Mouse (Mus musculus) kidney, postnatal 25 days (tissue): ENCODE measurements around the gene Tm9sf3.
A peak's percentile ranks its signal among the peaks of the same experiment; 100 is the strongest.
"Not testable (repeated sequence)": the region's sequence is repeated elsewhere in the genome, so short reads cannot be mapped to it uniquely, and the experiment has no call there.

Source experiments
- DNase-seq, 2 experiments: peaks; one replicate each; pipeline ENCODE4 v3.0.0; 2021; ENCODE audit warnings: mixed read lengths in 2 of 2

Gene Tm9sf3

GRCm38 (mm10) chr19:41263630-41264295, at the start of gene Tm9sf3:
TSS of gene Tm9sf3 (minus strand) at chr19:41263997.
- DNase-seq, result peak; percentile 87 to 95

DNA sequence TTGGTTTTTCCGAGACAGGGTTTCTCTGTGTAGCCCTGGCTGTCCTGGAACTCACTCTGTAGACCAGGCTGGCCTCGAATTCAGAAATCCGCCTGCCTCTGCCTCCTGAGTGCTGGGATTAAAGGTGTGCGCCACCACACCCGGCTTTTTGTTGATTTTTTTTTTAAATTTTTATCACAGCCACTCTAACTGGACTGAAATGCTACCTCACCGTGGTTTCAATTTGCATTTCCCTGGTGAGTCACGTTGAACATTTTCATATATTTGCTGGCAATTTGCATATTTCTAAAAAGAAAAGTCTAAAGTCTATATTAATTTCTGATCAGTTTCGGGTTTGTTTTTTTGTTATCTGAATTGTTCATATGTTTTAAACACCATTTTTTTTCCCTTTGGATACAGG, 48.8 kb upstream of the Tm9sf3 start:
- not testable (repeated sequence) for DNase-seq

- DNase-seq, result no peak
These were observed 48.2 kb upstream of the Tm9sf3 start for GRCm38 (mm10) chr19:41312027-41312426.

DNA sequence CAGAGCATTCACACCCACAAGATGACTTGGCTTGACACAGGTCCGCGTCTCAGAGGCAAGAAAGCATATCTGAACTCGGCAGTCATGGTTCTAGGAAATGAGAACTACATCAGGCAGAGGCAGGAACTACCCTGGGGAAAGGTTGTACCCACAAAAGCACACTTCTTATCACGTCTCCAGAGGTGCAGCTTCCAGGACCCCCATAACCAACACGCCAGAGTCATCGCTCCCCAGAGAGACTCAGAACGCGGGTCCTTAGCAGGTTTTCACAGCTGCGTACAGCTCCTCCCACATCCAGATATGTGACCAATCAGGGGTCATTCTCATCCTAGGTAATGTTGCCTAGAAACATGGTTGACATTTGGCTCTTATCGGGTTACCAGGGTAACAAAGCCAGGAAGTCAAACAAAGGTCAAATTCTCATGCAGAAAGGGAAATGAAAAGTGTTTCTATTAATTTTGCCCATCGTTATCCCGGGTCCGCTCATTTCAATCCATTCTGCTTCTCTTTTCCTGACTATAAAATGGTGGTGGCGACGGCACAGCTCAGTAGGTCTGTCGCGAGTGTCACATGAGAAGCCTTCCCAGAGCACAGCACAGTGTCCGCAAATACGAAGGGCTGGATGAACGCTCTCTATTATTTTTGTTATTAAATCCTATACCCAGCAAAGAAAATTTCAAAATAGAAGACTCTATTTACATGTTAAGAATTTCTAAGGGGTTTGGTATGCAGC, 47.3 kb upstream of the Tm9sf3 start:
- no peak for DNase-seq

DNA sequence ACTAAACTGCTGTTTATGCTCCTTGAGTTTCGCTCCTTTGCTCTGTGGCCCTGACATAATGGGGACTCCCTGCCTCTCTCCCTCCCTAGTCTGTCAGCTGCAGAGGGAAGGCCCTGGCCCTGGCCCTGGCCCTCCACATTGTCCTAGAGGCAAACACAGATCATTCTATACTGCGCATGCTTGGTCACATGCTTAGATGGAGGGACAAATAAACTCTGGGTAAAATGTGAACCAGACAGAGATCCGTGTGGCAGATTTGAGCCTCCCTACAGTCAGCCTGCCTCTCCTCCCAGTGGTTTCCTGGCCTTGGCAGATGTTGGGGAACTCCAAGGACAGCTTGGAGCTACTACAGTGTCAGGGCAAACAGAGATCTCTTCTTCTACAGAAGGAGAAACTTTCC, 40.1 kb upstream of the Tm9sf3 start:
- DNase-seq, result no peak

DNA sequence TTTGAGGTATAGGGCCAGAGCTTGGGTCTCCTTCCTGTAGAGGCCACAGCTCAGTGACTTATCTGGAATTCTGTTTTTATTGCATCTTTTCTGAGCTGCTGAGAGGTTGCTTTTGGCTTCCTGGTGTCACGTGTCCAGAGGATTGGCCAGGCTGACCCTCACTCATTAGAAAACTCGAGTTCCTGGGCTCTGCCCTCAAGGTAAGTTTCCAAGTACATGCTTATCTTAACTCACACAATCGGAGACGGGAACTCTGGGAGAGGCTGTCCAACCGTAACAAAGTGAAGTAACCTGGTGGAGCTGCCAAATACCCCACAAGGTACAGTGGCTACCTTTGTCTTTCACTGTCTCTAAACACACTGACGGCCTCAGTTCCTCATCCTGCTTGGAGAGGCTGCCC, 39.6 kb upstream of the Tm9sf3 start:
- DNase-seq, result no peak

DNA sequence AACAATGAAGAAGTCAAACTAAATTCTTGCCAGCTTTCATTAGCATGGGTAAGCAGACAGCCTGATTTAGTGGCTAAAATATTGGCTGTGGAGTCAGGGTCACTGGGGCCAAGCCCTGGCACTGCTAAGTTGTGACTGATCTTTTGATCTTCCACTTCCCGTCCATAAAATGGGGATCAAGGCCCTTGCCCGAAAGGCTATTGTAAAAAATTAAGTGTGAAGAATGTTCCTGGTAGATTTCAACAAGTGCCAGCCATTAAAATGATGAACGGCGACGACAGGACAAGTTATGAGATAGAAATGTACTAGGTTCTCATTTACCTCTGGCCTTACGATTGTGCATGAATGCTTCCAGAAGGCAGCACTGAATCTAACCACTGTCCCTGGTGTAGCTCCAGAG, 38.1 kb upstream of the Tm9sf3 start:
- no peak for DNase-seq

DNA sequence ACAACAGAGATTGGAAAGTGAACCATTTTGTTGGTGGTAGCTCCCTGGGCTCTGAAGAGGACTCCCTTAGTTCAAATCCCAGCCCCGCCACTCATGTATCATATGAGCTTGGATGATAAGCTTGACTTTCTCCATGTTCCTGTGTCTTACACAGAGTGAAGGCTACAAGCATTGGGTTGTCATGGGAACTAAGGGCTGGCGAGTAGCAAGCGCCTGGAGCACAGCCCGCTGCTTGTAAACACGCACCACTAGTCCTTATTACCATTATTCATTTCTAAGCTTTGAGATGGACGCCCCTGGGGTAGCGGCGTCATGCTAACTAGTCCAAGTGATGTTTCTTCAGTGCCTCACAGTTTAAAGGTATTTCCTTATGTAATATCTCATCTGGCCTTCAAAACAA, 35.6 kb upstream of the Tm9sf3 start:
- DNase-seq, result no peak

- no peak for DNase-seq
These were observed 27.3 kb upstream of the Tm9sf3 start for GRCm38 (mm10) chr19:41290952-41291619.

DNA sequence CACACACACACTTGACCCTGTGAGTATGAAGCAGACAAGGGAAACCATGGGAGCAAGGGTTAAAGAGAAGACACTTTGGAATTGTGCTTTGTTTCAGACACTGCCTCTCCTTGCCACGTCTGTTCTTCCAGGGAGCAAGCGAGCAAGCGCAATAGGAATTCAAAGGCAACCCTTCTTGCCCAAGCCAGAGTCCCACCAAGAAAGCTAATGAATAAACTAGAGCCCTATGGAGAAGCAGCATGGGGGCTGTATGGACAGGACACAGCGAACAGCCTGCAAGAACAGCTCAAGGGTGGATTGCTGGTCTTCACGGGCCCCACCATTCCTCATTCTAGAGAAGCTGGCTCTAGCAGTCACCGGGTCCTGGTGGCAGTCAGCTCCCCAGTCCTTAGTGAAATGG, 24.8 kb upstream of the Tm9sf3 start:
- no peak for DNase-seq

DNA sequence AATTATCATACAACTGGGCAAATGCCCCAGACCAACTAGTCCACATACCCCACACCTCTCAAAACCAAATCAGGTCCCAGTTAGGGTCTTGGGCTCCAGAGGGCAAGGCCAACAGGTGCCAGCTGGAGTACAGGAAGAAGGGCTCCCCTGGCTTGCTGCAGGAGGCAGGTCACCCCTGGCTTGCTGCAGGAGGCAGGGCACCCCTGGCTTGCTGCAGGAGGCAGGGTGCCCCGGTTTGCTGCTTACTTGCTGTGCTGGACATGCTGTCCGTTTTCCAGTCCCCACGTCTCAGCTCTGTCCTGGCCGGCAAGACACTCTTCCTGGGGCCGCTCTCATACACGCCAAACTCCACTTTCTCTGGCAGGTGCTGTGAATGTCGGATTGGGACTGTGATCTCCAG, 23.4 kb upstream of the Tm9sf3 start:
- no peak for DNase-seq

GRCm38 (mm10) chr19:41284515-41284914, 20.7 kb upstream of the Tm9sf3 start:
- DNase-seq, result no peak

DNA sequence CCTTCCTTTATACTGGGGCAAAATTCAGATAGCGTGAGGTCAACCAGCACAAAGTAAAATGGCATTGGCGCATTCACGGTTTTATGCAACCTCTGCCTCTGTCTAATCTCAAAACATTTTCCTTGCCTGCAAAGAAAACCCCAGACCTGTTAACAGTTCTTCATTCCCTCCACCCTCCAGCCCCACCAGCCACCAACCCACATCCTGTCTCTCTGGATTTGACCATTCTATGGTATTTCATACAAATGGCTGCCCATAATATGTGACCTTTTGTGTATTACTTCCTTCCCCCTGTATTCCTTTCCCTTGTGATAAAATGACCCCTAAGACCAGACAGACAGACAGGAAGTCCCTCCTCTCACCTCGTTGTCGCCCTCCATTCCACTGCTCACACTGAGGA, 18.9 kb upstream of the Tm9sf3 start:
- no peak for DNase-seq

GRCm38 (mm10) chr19:41282216-41282615, 18.4 kb upstream of the Tm9sf3 start:
- DNase-seq, result no peak

DNA sequence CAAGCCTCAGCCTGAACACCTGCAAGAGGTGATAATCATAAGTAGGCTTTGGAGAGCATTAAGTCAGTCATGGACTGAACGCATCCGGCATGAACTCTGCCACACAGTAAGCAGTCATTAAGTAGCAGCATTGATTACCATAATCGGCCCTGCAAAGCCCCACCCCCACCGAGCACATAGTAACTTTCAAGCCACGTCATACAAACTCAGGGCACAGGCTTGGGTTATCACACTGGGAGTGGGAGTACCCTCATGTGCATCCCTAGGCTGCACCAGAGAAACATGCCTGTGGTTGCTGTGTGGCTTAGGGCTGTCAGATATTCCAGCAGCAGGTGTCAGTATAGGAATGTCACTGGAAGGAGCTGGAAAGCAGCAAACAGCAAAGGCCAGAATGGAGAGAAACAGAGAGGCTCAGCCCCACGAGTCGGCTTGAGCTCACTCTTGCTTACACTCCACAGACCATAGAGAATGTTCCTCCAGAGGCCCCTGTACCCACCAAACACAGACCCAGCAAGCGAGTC, 16.0 kb upstream of the Tm9sf3 start:
- DNase-seq, result no peak

DNA sequence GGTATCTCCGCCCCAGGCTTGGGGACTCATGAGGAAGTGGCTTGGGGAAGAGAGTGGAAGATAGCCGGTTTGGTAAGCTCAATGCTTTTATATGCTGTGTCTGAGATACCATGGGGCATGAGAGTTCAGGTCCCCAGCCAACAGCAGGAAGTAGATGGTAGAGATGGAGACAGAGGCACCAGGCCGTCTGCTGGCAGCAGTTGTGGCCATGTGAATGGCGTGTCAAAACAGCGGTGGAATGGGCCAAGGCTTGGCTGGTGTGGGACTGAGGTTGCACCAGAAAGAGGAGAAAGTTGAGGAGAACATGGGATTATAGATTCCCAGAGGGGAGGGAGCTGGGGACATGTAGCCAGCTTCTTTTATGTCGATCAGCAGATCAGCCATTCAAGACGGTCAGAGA, 14.8 kb upstream of the Tm9sf3 start:
- DNase-seq, result no peak

DNA sequence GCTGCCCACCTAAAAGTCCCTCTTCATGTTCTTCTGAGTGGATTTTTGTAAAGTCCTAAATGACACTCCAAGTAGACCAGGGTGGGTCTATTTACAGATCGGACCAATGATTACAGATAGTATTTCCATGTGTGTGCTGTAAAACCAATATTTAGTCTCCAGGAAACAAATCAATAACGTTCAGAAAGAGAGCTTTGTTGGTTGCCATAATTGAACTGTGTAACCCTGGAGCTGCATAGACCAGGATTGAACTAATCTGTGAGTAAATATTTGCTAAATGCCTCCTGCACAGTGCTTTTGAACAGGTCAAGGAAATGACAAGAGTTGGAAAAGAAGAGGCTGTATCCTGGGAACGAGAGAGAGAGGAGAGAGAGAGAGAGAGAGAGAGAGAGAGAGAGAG, 11.8 kb upstream of the Tm9sf3 start:
- no peak for DNase-seq

DNA sequence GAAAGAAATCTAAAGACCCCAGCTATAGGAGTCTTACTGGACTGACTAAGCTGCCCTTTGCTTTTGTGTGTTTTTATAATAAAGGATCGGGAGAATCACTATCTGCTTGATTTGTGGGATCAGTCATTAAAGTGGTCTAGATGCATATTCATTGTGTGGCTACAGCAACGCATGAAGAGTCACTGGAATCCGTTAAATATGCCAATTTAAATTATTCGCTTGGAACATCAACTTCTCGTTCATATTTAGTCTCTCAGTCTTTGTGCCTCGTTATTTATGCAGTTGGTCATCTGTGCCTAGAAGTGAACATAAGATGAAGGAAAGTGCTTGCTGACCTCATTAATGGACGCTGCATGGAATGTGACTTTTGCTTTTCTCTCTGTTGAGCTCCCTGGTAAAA, 7.1 kb upstream of the Tm9sf3 start:
- no peak for DNase-seq

DNA sequence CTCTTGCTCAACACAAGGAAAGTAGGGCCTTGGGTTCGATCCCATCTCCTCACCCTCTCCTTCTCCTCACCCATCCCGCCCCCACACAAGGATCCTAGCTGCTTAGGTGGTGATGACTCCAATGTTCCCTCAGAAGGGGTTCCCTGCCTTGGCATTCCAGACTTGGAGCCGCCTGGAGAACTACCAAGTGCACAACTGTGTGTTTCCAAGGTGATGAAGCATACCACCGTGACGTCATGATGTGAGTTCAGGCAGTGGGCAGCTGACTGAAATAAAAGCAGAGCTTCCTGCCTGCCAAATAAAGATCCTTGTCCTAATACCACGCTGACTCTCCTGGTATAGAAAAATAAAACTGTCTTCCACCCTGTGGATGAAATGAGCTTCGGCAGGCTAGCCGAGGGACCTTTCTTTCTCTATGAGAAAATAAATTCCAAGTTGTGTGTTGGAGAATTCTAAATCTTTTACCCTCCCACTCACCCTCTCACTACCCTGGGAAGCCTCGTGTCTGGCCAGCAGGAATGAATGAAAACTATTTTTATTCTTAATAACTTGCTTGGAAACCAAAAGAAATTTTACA, 6.4 kb upstream of the Tm9sf3 start:
- peak; percentile 24 to 54 for DNase-seq

GRCm38 (mm10) chr19:41266251-41266901, 2.6 kb upstream of the Tm9sf3 start:
- no peak for DNase-seq

GRCm38 (mm10) chr19:41264331-41264799, 568 bp upstream of the Tm9sf3 start:
- DNase-seq, result no peak

- peak; percentile 66 to 88 for DNase-seq
These were observed 826 bp downstream of the Tm9sf3 start for GRCm38 (mm10) chr19:41262712-41263629.
